Mouse (Mus musculus) heart, postnatal 14 days (tissue): Measurements from ENCODE around the gene Wdr66. TPM values are rescaled to one million over a fixed set of nuclear protein-coding genes. Genes with fewer than 3 reads are reported as not detected.

ENCODE experiments used
- DNase-seq, 2 experiments: peaks; one replicate each; pipeline ENCODE4 v3.0.0; 2021 to 2022
- intact Hi-C: fragments of 180-260 bp; cut with DNase I; formaldehyde crosslinking; loops from one replicate; pipeline ENCODE4 v1.15.1; 2025
- total RNA-seq, 2 experiments: library from RNA; stranded (reverse); gene quantifications; 2 replicates each; pipeline ENCODE4 v1.2.3; 2021

The Wdr66 gene
- total RNA-seq, 2 experiments from 2014 or later = 0.81 to 0.93 TPM

- intact Hi-C loops = no loop called here
- DNase-seq = no peak
Measured at GRCm38 (mm10) chr5:123268477-123269474, 16.9 kb downstream of the Wdr66 start.

GRCm38 (mm10) chr5:123270917-123271316 lies 19.0 kb downstream of the Wdr66 start:
- no peak for DNase-seq
- intact Hi-C loops = loop anchor here (10.0 kb wide), 1 partner anchor 234 kb away; no protein-coding TSS in a partner anchor

GRCm38 (mm10) chr5:123272927-123273326 lies 21.0 kb downstream of the Wdr66 start:
- no peak for DNase-seq
- intact Hi-C loops = loop anchor here (10.0 kb wide), 1 partner anchor 232 kb away; no protein-coding TSS in a partner anchor

GRCm38 (mm10) chr5:123276636-123277341 lies 24.9 kb downstream of the Wdr66 start:
- intact Hi-C loops = loop anchor here (10.0 kb wide), 1 partner anchor 228 kb away; no protein-coding TSS in a partner anchor
- DNase-seq = no peak

- intact Hi-C loops = loop anchor here (10.0 kb wide), 1 partner anchor 227 kb away; no protein-coding TSS in a partner anchor
- no peak for DNase-seq
Measured at GRCm38 (mm10) chr5:123277342-123277701, 25.4 kb downstream of the Wdr66 start.

GRCm38 (mm10) chr5:123277704-123278103 lies 25.8 kb downstream of the Wdr66 start:
- no peak for DNase-seq
- intact Hi-C loops = loop anchor here (10.0 kb wide), 1 partner anchor 227 kb away; no protein-coding TSS in a partner anchor

GRCm38 (mm10) chr5:123279248-123279647 lies 27.3 kb downstream of the Wdr66 start:
- no peak for DNase-seq
- intact Hi-C loops = loop anchor here (10.0 kb wide), 1 partner anchor 226 kb away; no protein-coding TSS in a partner anchor

- intact Hi-C loops = loop anchor here (10.0 kb wide), 1 partner anchor 63 kb away; the partner anchor contains the start of gene Bcl7a
- DNase-seq = no peak
Measured at GRCm38 (mm10) chr5:123281336-123282136, 29.6 kb downstream of the Wdr66 start.

- intact Hi-C loops = loop anchor here (2.0 to 10.0 kb wide), 3 partner anchors 60 to 152 kb away; partner anchors contain the start of gene Bcl7a
- peak; percentile 46 to 59 for DNase-seq
Measured at GRCm38 (mm10) chr5:123285174-123285573, 33.3 kb downstream of the Wdr66 start.

GRCm38 (mm10) chr5:123288079-123288478 lies 36.2 kb downstream of the Wdr66 start:
- no peak for DNase-seq
- intact Hi-C loops = loop anchor here (5.0 to 10.0 kb wide), 2 partner anchors 57 to 149 kb away; partner anchors contain the start of gene Bcl7a

- intact Hi-C loops = no loop called here
Measured at GRCm38 (mm10) chr5:123294653-123295052, 42.8 kb downstream of the Wdr66 start.

GRCm38 (mm10) chr5:123296224-123296806 lies 44.4 kb downstream of the Wdr66 start:
- no peak for DNase-seq
- intact Hi-C loops = no loop called here

More at GRCm38 (mm10) chr5:123294653-123295052, 42.8 kb downstream of the Wdr66 start:
- no peak for DNase-seq

- no peak for DNase-seq
- intact Hi-C loops = no loop called here
Measured at GRCm38 (mm10) chr5:123296972-123297754, 45.3 kb downstream of the Wdr66 start.

GRCm38 (mm10) chr5:123297830-123298229 lies 45.9 kb downstream of the Wdr66 start:
- no peak for DNase-seq
- intact Hi-C loops = no loop called here

- intact Hi-C loops = no loop called here
- DNase-seq = no peak
Measured at GRCm38 (mm10) chr5:123298526-123298925, 46.6 kb downstream of the Wdr66 start.

GRCm38 (mm10) chr5:123300496-123301034 lies 48.7 kb downstream of the Wdr66 start:
- DNase-seq = no peak
- intact Hi-C loops = no loop called here

- peak; percentile 39 to 64 for DNase-seq
- intact Hi-C loops = no loop called here
Measured at GRCm38 (mm10) chr5:123301780-123302521, 50.0 kb downstream of the Wdr66 start.
